14 mouse cellular contexts compared by ENCODE assay signal in the genomic region with DNA sequence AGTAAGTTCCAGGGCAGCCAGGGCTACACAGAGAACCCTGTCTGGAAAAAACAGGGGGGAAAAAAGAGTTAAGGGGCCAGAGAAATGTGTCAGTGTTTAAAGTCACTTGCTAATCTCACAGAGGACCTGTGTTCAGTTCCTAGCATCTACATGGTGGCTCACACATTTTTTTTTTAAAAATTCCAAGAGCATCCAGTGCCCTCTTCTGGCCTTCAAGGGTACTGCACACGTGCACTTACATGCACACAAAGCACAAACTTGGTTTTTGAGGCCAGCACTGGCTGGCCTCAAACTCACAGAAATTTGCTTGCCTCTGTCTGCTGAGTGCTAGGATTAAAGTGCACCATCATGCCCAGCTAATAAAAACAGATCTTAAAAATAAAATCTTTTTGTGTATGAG. TPM values are rescaled to one million over a fixed set of nuclear protein-coding genes. Genes with fewer than 3 reads are reported as not detected.
DNase-seq lines count a peak whose midpoint lies in the region; ATAC-seq and TF ChIP-seq lines count a peak whose summit lies in the region.
"Had no signal": no experiment of that assay in that cellular context is flagged by ENCODE, and none has a peak within 500 bp of the region (broad histone marks: within the 10 kb centered on the region; RNA-seq: fewer than 3 reads in every experiment).

No protein-coding gene starts in this region.

- no peak overlapping the region for H3K27ac ChIP-seq in intestine, postnatal 0 days (ENCODE audit: low read depth, low read length)
- H3K27ac ChIP-seq in intestine, embryonic 15.5 days, result no peak overlapping the region
- H3K27ac ChIP-seq in midbrain, postnatal 0 days (ENCODE audit: low read depth, low read length), result no peak overlapping the region
- no peak overlapping the region for H3K27ac ChIP-seq in midbrain, embryonic 13.5 days
- H3K27ac ChIP-seq in MEL (ENCODE audit: control insufficient read depth, low read depth, low read length), result no peak overlapping the region
- H3K27ac ChIP-seq in small intestine, adult 2 months (ENCODE audit: insufficient read depth, low read depth, low read length), result no peak overlapping the region
- H3K27ac ChIP-seq: heart, embryonic 13.5 days; hindbrain, embryonic 14.5 days; limb, embryonic 15.5 days had no signal

- no peak overlapping the region for H3K9ac ChIP-seq in intestine, postnatal 0 days (ENCODE audit: low read depth, low read length)
- H3K9ac ChIP-seq in intestine, embryonic 15.5 days, result no peak overlapping the region
- no peak overlapping the region for H3K9ac ChIP-seq in midbrain, postnatal 0 days (replicated peaks; ENCODE audit: low read length, poor library complexity, severe bottlenecking)
- H3K9ac ChIP-seq in midbrain, embryonic 13.5 days (replicated peaks), result no peak overlapping the region
- H3K9ac ChIP-seq in MEL (ENCODE audit: control insufficient read depth, low read depth, low read length, poor library complexity, severe bottlenecking), result no peak overlapping the region
- H3K9ac ChIP-seq: heart, embryonic 13.5 days; hindbrain, embryonic 14.5 days; limb, embryonic 15.5 days had no signal

- H3K4me3 ChIP-seq in intestine, postnatal 0 days (ENCODE audit: low read depth, low read length), result no peak overlapping the region
- no peak overlapping the region for H3K4me3 ChIP-seq in intestine, embryonic 15.5 days (replicated peaks)
- H3K4me3 ChIP-seq in midbrain, postnatal 0 days (ENCODE audit: low read depth, low read length), result no peak overlapping the region
- H3K4me3 ChIP-seq in midbrain, embryonic 13.5 days (replicated peaks), result no peak overlapping the region
- no peak overlapping the region for H3K4me3 ChIP-seq in MEL (ENCODE audit: control insufficient read depth in 1 of 2, insufficient read depth in 1 of 2, low read depth in 2 of 2, low read length in 2 of 2)
- no peak overlapping the region for H3K4me3 ChIP-seq in small intestine, adult 2 months (ENCODE audit: low read depth, low read length)
- H3K4me3 ChIP-seq: heart, embryonic 13.5 days; limb, embryonic 15.5 days had no signal

- no peak for ATAC-seq in intestine, postnatal 0 days
- no peak for ATAC-seq in intestine, embryonic 15.5 days
- no peak for ATAC-seq in midbrain, postnatal 0 days (ENCODE audit: low FRiP score)
- ATAC-seq in midbrain, embryonic 13.5 days, result no peak

- WGBS in intestine, postnatal 0 days, result 71% methylated on average over 1 of the region's 1 CpGs
- WGBS in intestine, embryonic 15.5 days, result 71% methylated on average over 1 of the region's 1 CpGs
- WGBS in midbrain, postnatal 0 days, result 61% methylated on average over 1 of the region's 1 CpGs
- 61% methylated on average over 1 of the region's 1 CpGs for WGBS in midbrain, embryonic 13.5 days
- 84% methylated on average over 1 of the region's 1 CpGs for WGBS in small intestine, adult 2 months

- no peaks in the 10 kb centered on the region for H3K79me2 ChIP-seq in MEL (ENCODE audit: control insufficient read depth, insufficient read depth, low read length, poor library complexity)

- peak; percentile 61 for TF ChIP-seq CTCF in intestine, postnatal 0 days (IDR thresholded peaks at IDR 0.05; ENCODE audit: low read depth)
- TF ChIP-seq CTCF in midbrain, postnatal 0 days (IDR thresholded peaks at IDR 0.05), result peak; percentile 62
- TF ChIP-seq CTCF in MEL (IDR thresholded peaks at IDR 0.05 in 2 of 3, conservative IDR thresholded peaks at IDR 0.05 in 1 of 3; ENCODE audit: control insufficient read depth in 1 of 3, insufficient read depth in 1 of 3, low read depth in 2 of 3, low read length in 3 of 3, poor library complexity in 1 of 3, severe bottlenecking in 1 of 3), result peak; percentile 55 to 79 (median 56)
- TF ChIP-seq CTCF in small intestine, adult 2 months (IDR thresholded peaks at IDR 0.05; ENCODE audit: extremely low read depth, insufficient read length, insufficient replicate concordance, low read depth, low read length), result peak; percentile 45; the same call in 1 of the 2 replicates

- H3K4me1 ChIP-seq in intestine, postnatal 0 days (replicated peaks; ENCODE audit: control insufficient read depth, insufficient read depth, low read length), result peaks cover 3% of the 10 kb centered on the region; the same call in 1 of the 2 replicates
- H3K4me1 ChIP-seq in intestine, embryonic 15.5 days (replicated peaks), result peaks cover 14% of the 10 kb centered on the region
- no peaks in the 10 kb centered on the region for H3K4me1 ChIP-seq in midbrain, postnatal 0 days (ENCODE audit: insufficient read depth, low read length)
- peaks cover 3% of the 10 kb centered on the region for H3K4me1 ChIP-seq in midbrain, embryonic 13.5 days (replicated peaks)
- peaks cover 0 to 9% of the 10 kb centered on the region in 2 experiments; a peak in 3 of 4 replicates for H3K4me1 ChIP-seq in MEL (ENCODE audit: control insufficient read depth in 1 of 2, insufficient read depth in 2 of 2, low read length in 2 of 2)
- 0 out of 2 replicates have a peak, but pooled peaks cover under 1% of the 10 kb centered on the region for H3K4me1 ChIP-seq in small intestine, adult 2 months (ENCODE audit: control insufficient read depth, insufficient read depth, insufficient read length, low read length)

- no peaks in the 10 kb centered on the region for H3K27me3 ChIP-seq in intestine, postnatal 0 days (replicated peaks; ENCODE audit: control insufficient read depth, insufficient read depth, low read length)
- no peaks in the 10 kb centered on the region for H3K27me3 ChIP-seq in intestine, embryonic 15.5 days (replicated peaks)
- no peaks in the 10 kb centered on the region for H3K27me3 ChIP-seq in midbrain, postnatal 0 days (ENCODE audit: insufficient read depth, low read length)
- no peaks in the 10 kb centered on the region for H3K27me3 ChIP-seq in midbrain, embryonic 13.5 days
- no peaks in the 10 kb centered on the region for H3K27me3 ChIP-seq in MEL (ENCODE audit: control insufficient read depth in 1 of 2, insufficient read depth in 2 of 2, low read length in 2 of 2)
- H3K27me3 ChIP-seq in small intestine, adult 2 months (ENCODE audit: control insufficient read depth, insufficient read depth, low read length), result no peaks in the 10 kb centered on the region
- H3K27me3 ChIP-seq: heart, embryonic 13.5 days; limb, embryonic 15.5 days had no signal

- DNase-seq in midbrain, postnatal 0 days (ENCODE audit: low spot score), result no peak
- peak; percentile 57 for DNase-seq in MEL (ENCODE audit: low read depth, low spot score)
- DNase-seq in adrenal gland, postnatal 25 days, result no peak
- no peak for DNase-seq in right cerebral cortex, postnatal 14 days
- DNase-seq: adrenal gland, adult 2 months; kidney, postnatal 25 days had no signal

- TF ChIP-seq RAD21 in MEL (IDR thresholded peaks at IDR 0.05; ENCODE audit: low read depth, low read length), result no peak

- TF ChIP-seq POLR2A in MEL (IDR thresholded peaks at IDR 0.05; ENCODE audit: control insufficient read depth in 1 of 2, insufficient read depth in 1 of 2, low read depth in 1 of 2, low read length in 2 of 2, poor library complexity in 1 of 2), result 0 out of 4 replicates have a peak, but pooled peaks of 1 of the 2 experiments have one; percentile 1
- no peak for TF ChIP-seq POLR2A in small intestine, adult 2 months (IDR thresholded peaks at IDR 0.05; ENCODE audit: low read depth, low read length)

- no peaks in the 10 kb centered on the region for H3K9me3 ChIP-seq in intestine, postnatal 0 days (ENCODE audit: control insufficient read depth)
- H3K9me3 ChIP-seq in intestine, embryonic 15.5 days, result no peaks in the 10 kb centered on the region
- no peaks in the 10 kb centered on the region for H3K9me3 ChIP-seq in midbrain, postnatal 0 days (ENCODE audit: low read length)
- no peaks in the 10 kb centered on the region for H3K9me3 ChIP-seq in midbrain, embryonic 13.5 days
- no peaks in the 10 kb centered on the region for H3K9me3 ChIP-seq in MEL (replicated peaks; ENCODE audit: insufficient read depth, low read length)
- H3K9me3 ChIP-seq: limb, embryonic 15.5 days had no signal

- H3K4me2 ChIP-seq in intestine, postnatal 0 days (replicated peaks; ENCODE audit: low read depth), result no peak overlapping the region
- no peak overlapping the region for H3K4me2 ChIP-seq in intestine, embryonic 15.5 days (replicated peaks)
- no peak overlapping the region for H3K4me2 ChIP-seq in midbrain, postnatal 0 days (ENCODE audit: low read depth, low read length, poor library complexity, severe bottlenecking)
- no peak overlapping the region for H3K4me2 ChIP-seq in midbrain, embryonic 13.5 days (replicated peaks)
- H3K4me2 ChIP-seq: heart, embryonic 13.5 days; hindbrain, embryonic 14.5 days; limb, embryonic 15.5 days had no signal

- no peak for TF ChIP-seq EP300 in MEL (IDR thresholded peaks at IDR 0.05; ENCODE audit: low read depth in 1 of 2, low read length in 2 of 2)

- peaks cover 39% of the 10 kb centered on the region for H3K36me3 ChIP-seq in intestine, postnatal 0 days (ENCODE audit: control insufficient read depth, insufficient read depth)
- peaks cover 32% of the 10 kb centered on the region for H3K36me3 ChIP-seq in intestine, embryonic 15.5 days
- H3K36me3 ChIP-seq in midbrain, postnatal 0 days (ENCODE audit: insufficient read depth, low read length), result peaks cover 10% of the 10 kb centered on the region; the same call in 1 of the 2 replicates
- peaks cover 47% of the 10 kb centered on the region for H3K36me3 ChIP-seq in midbrain, embryonic 13.5 days
- H3K36me3 ChIP-seq in MEL (ENCODE audit: control insufficient read depth in 1 of 2, insufficient read depth in 2 of 2, low read length in 2 of 2), result peaks cover 2 to 5% of the 10 kb centered on the region in 2 experiments; a peak in 3 of 4 replicates
- H3K36me3 ChIP-seq in small intestine, adult 2 months (ENCODE audit: control insufficient read depth, insufficient read depth, low read length), result peaks cover 9% of the 10 kb centered on the region; the same call in 1 of the 2 replicates

RNA-seq across cellular contexts. Expression of a gene that starts 23.5 kb away (rescaled TPM):
- polyA plus RNA-seq in intestine, postnatal 0 days (2015; fragmentation: Nextera tagmentation; extraction: Ambion mirVana), result 1.6 and 2.2 TPM in 2 replicates
- 1.3 and 1.6 TPM in 2 replicates for polyA plus RNA-seq in intestine, embryonic 15.5 days (2015; fragmentation: Nextera tagmentation; extraction: Ambion mirVana)
- 23.6 and 28.2 TPM in 2 replicates for total RNA-seq in midbrain, postnatal 0 days (2014; rRNA removed)
- 2.6 and 3.2 TPM in 2 replicates for polyA plus RNA-seq in midbrain, postnatal 0 days (2015; fragmentation: Nextera tagmentation; extraction: Ambion mirVana)
- polyA plus RNA-seq in midbrain, embryonic 13.5 days (2015; fragmentation: Nextera tagmentation; extraction: Ambion mirVana), result 1.8 and 2.0 TPM in 2 replicates
- not detected in 2 replicates for total RNA-seq in MEL (2012; rRNA removed)
- under 1 TPM in 1 of 2 experiments, not detected in 1; 0.06 TPM for polyA plus RNA-seq in MEL (2012; ENCODE audit: insufficient read depth in 1 of 2, insufficient read length in 2 of 2, low read depth in 1 of 2, low replicate concordance in 2 of 2, missing spikeins in 1 of 2)
- polyA plus RNA-seq in small intestine, adult 2 months (2012; rRNA removed), result 11.5 and 13.4 TPM in 2 replicates
- total RNA-seq in adrenal gland, postnatal 25 days (2021), result 5.9 and 6.3 TPM in 2 replicates
- total RNA-seq: G1E had no signal
- polyA plus RNA-seq: G1E had no signal

RNA-seq across cellular contexts. Expression of a gene that starts 34.7 kb away (rescaled TPM):
- 70.9 and 71.4 TPM in 2 replicates for polyA plus RNA-seq in intestine, postnatal 0 days (2015; fragmentation: Nextera tagmentation; extraction: Ambion mirVana)
- polyA plus RNA-seq in intestine, embryonic 15.5 days (2015; fragmentation: Nextera tagmentation; extraction: Ambion mirVana), result 117 and 120 TPM in 2 replicates
- total RNA-seq in midbrain, postnatal 0 days (2014; rRNA removed), result 139 and 147 TPM in 2 replicates
- 138 and 141 TPM in 2 replicates for polyA plus RNA-seq in midbrain, postnatal 0 days (2015; fragmentation: Nextera tagmentation; extraction: Ambion mirVana)
- polyA plus RNA-seq in midbrain, embryonic 13.5 days (2015; fragmentation: Nextera tagmentation; extraction: Ambion mirVana), result 128 and 134 TPM in 2 replicates
- total RNA-seq in MEL (2012; rRNA removed), result 139 and 159 TPM in 2 replicates
- polyA plus RNA-seq in MEL (2012; ENCODE audit: insufficient read depth in 1 of 2, insufficient read length in 2 of 2, low read depth in 1 of 2, low replicate concordance in 2 of 2, missing spikeins in 1 of 2), result 100 to 1,000 TPM in 1 of 2 experiments, not detected in 1; 382 TPM
- 55.4 and 102 TPM in 2 replicates for polyA plus RNA-seq in small intestine, adult 2 months (2012; rRNA removed)
- 130 and 145 TPM in 2 replicates for total RNA-seq in adrenal gland, postnatal 25 days (2021)

RNA-seq across cellular contexts. Expression of a gene that starts 34.9 kb away (rescaled TPM):
- polyA plus RNA-seq in intestine, postnatal 0 days (2015; fragmentation: Nextera tagmentation; extraction: Ambion mirVana), result 46.1 and 46.4 TPM in 2 replicates
- 19.6 and 19.8 TPM in 2 replicates for polyA plus RNA-seq in intestine, embryonic 15.5 days (2015; fragmentation: Nextera tagmentation; extraction: Ambion mirVana)
- total RNA-seq in midbrain, postnatal 0 days (2014; rRNA removed), result 32.6 and 38.0 TPM in 2 replicates
- 24.9 and 27.4 TPM in 2 replicates for polyA plus RNA-seq in midbrain, postnatal 0 days (2015; fragmentation: Nextera tagmentation; extraction: Ambion mirVana)
- polyA plus RNA-seq in midbrain, embryonic 13.5 days (2015; fragmentation: Nextera tagmentation; extraction: Ambion mirVana), result 18.5 and 21.9 TPM in 2 replicates
- total RNA-seq in MEL (2012; rRNA removed), result 22.0 and 23.9 TPM in 2 replicates
- 10 to 100 TPM in 1 of 2 experiments, not detected in 1; 93.9 TPM for polyA plus RNA-seq in MEL (2012; ENCODE audit: insufficient read depth in 1 of 2, insufficient read length in 2 of 2, low read depth in 1 of 2, low replicate concordance in 2 of 2, missing spikeins in 1 of 2)
- 77.8 and 176 TPM in 2 replicates for polyA plus RNA-seq in small intestine, adult 2 months (2012; rRNA removed)
- 130 and 142 TPM in 2 replicates for total RNA-seq in adrenal gland, postnatal 25 days (2021)

RNA-seq across cellular contexts. Expression of a gene that starts 58.5 kb away (rescaled TPM):
- 39.5 and 41.5 TPM in 2 replicates for polyA plus RNA-seq in intestine, postnatal 0 days (2015; fragmentation: Nextera tagmentation; extraction: Ambion mirVana)
- 44.5 and 50.9 TPM in 2 replicates for polyA plus RNA-seq in intestine, embryonic 15.5 days (2015; fragmentation: Nextera tagmentation; extraction: Ambion mirVana)
- total RNA-seq in midbrain, postnatal 0 days (2014; rRNA removed), result 96.2 and 103 TPM in 2 replicates
- 56.6 and 59.7 TPM in 2 replicates for polyA plus RNA-seq in midbrain, postnatal 0 days (2015; fragmentation: Nextera tagmentation; extraction: Ambion mirVana)
- 54.7 and 56.6 TPM in 2 replicates for polyA plus RNA-seq in midbrain, embryonic 13.5 days (2015; fragmentation: Nextera tagmentation; extraction: Ambion mirVana)
- total RNA-seq in MEL (2012; rRNA removed), result 24.6 and 28.0 TPM in 2 replicates
- 10 to 100 TPM in 1 of 2 experiments, not detected in 1; 37.5 TPM for polyA plus RNA-seq in MEL (2012; ENCODE audit: insufficient read depth in 1 of 2, insufficient read length in 2 of 2, low read depth in 1 of 2, low replicate concordance in 2 of 2, missing spikeins in 1 of 2)
- 62.0 and 199 TPM in 2 replicates for polyA plus RNA-seq in small intestine, adult 2 months (2012; rRNA removed)
- total RNA-seq in adrenal gland, postnatal 25 days (2021), result 22.3 and 28.5 TPM in 2 replicates
